Mouse (Mus musculus) midbrain, postnatal 0 days (tissue): Measurements from ENCODE around the gene 2810021J22Rik. TPM values are rescaled to one million over a fixed set of nuclear protein-coding genes. Genes with fewer than 3 reads are reported as not detected.

ENCODE experiments used
- ATAC-seq: fragments of 200-750 bp; cut with Nextera tagmentation; 2 replicates; pipeline ENCODE4 v1.8.0; 2017; ENCODE audit warnings: moderate number of reproducible peaks, mild to moderate bottlenecking, moderate TSS enrichment, moderate library complexity; ENCODE audit not compliant: low FRiP score
- DNase-seq: peaks from one replicate; pipeline ENCODE4 v3.0.0-alpha.2; 2015; ENCODE audit warnings: low spot score
- H3K27ac ChIP-seq: fragments of 300-500 bp; sonication (generic); 2 replicates; pipeline ENCODE4 v1.5.1; 2014; ENCODE audit warnings: low read depth, mild to moderate bottlenecking, low read length, mixed read lengths
- H3K27me3 ChIP-seq: fragments of 300-500 bp; sonication (generic); 2 replicates; pipeline ENCODE4 v1.6.1; 2014; ENCODE audit warnings: low read length, control low read depth, mixed read lengths; ENCODE audit not compliant: insufficient read depth
- H3K36me3 ChIP-seq: fragments of 300-500 bp; sonication (generic); 2 replicates; pipeline ENCODE4 v1.6.1; 2014; ENCODE audit warnings: low read length, control low read depth, mixed read lengths; ENCODE audit not compliant: insufficient read depth
- H3K4me1 ChIP-seq: fragments of 300-500 bp; sonication (generic); 2 replicates; pipeline ENCODE4 v1.6.1; 2014; ENCODE audit warnings: mild to moderate bottlenecking, control low read depth, antibody characterized with exemption, low read length, mixed read lengths; ENCODE audit not compliant: insufficient read depth
- H3K4me2 ChIP-seq: fragments of 300-500 bp; sonication (generic); 2 replicates; pipeline ENCODE4 v1.6.1; 2014; ENCODE audit warnings: low read depth, mild to moderate bottlenecking, low read length, mixed read lengths; ENCODE audit not compliant: poor library complexity, severe bottlenecking
- H3K4me3 ChIP-seq: fragments of 300-500 bp; sonication (generic); 2 replicates; pipeline ENCODE4 v1.5.1; 2014; ENCODE audit warnings: low read depth, mild to moderate bottlenecking, low read length, moderate library complexity
- H3K9ac ChIP-seq: fragments of 300-500 bp; sonication (generic); replicated peaks from 2 replicates; pipeline ENCODE4 v1.6.1; 2014; ENCODE audit warnings: mild to moderate bottlenecking, low read length, moderate library complexity, mixed read lengths; ENCODE audit not compliant: poor library complexity, severe bottlenecking
- H3K9me3 ChIP-seq: fragments of 300-500 bp; sonication (generic); 2 replicates; pipeline ENCODE4 v1.6.1; 2016; ENCODE audit warnings: low read length, control low read depth
- CTCF ChIP-seq: IDR thresholded peaks from 2 replicates; pipeline ENCODE4 v1.5.1; 2016; ENCODE audit warnings: antibody characterized with exemption, mild to moderate bottlenecking
- WGBS: fragments of 180-500 bp; shearing (Covaris S2); extraction: QIAGEN DNeasy Blood & Tissue Kit; methylation state at CpG from one replicate; pipeline ENCODE4 v1.1.7; 2014; 5-methylcytosine and 5-hydroxymethylcytosine counted together
- polyA plus RNA-seq: library from polyadenylated mRNA; unstranded; fragments of >200 nt; fragmentation: Nextera tagmentation; extraction: Ambion mirVana; gene quantifications from 2 replicates; pipeline ENCODE4 v1.2.1, GENCODE M21; 2015
- total RNA-seq: library from RNA; depleted of rRNA; stranded (reverse); fragments of >200 nt; gene quantifications from 2 replicates; pipeline ENCODE4 v1.2.3, GENCODE M21; 2014

The 2810021J22Rik gene
- total and polyA plus RNA-seq, 2 experiments from 2014 or later: 6.8 to 14.9 TPM

GRCm38 (mm10) chr11:58847636-58848035 is 19.4 kb upstream of the 2810021J22Rik start:
- Histone ChIP-seq H3K27me3 (no peaks in the 10 kb centered on the region), H3K9me3 (no peaks in the 10 kb centered on the region), H3K4me3 (peak overlapping the region; percentile 81), H3K27ac (peak overlapping the region; percentile 90), H3K36me3 (peaks cover 11% of the 10 kb centered on the region), H3K9ac (peak overlapping the region; percentile 93), H3K4me2 (peak overlapping the region; percentile 83), H3K4me1 (peaks cover 10% of the 10 kb centered on the region; the same call in 1 of the 2 replicates)
- WGBS: 43% methylated on average over 9 of the region's 9 CpGs
- no peak for TF ChIP-seq CTCF
- DNase-seq: no peak
- ATAC-seq: peak; percentile 33; the same call in 1 of the 2 replicates

DNA sequence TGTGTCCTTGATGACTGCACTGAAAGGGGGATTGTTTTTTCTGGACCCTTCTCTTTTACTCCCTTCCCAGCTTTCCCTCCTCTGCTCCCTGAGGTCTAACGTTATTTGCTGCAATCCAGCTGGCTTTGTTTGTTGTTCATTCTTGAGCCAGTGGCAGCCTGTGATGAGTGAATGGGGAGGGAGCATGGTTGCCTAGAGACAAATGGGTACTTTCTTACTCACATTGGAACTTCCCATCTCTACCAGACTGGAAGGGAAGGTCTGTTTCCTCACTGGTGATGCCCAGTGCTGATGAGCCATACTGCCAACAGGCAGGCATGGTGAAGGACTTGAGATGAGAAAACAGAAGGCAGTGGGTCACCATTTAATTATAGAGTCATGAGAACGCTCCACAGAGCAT is 17.3 kb upstream of the 2810021J22Rik start:
- H3K27me3 ChIP-seq: no peaks in the 10 kb centered on the region
- TF ChIP-seq CTCF: no peak
- H3K4me1 ChIP-seq: peaks cover 10% of the 10 kb centered on the region; the same call in 1 of the 2 replicates
- 79% methylated on average over 2 of the region's 2 CpGs for WGBS
- H3K9me3 ChIP-seq: no peaks in the 10 kb centered on the region
- no peak overlapping the region for H3K4me2 ChIP-seq
- no peak overlapping the region for H3K4me3 ChIP-seq
- H3K27ac ChIP-seq: no peak overlapping the region
- H3K36me3 ChIP-seq: peaks cover 15% of the 10 kb centered on the region
- no peak for DNase-seq
- no peak for ATAC-seq
- no peak overlapping the region for H3K9ac ChIP-seq

GRCm38 (mm10) chr11:58860744-58861143 is 6.3 kb upstream of the 2810021J22Rik start:
- H3K4me2 ChIP-seq: no peak overlapping the region
- no peak overlapping the region for H3K4me3 ChIP-seq
- TF ChIP-seq CTCF: no peak
- 0 out of 2 replicates have a peak, but pooled peaks cover 3% of the 10 kb centered on the region for H3K9me3 ChIP-seq
- H3K27me3 ChIP-seq: no peaks in the 10 kb centered on the region
- ATAC-seq (no peak), DNase-seq (no peak)
- WGBS: 96% methylated on average over 8 of the region's 8 CpGs
- no peaks in the 10 kb centered on the region for H3K4me1 ChIP-seq
- H3K9ac ChIP-seq: no peak overlapping the region
- H3K36me3 ChIP-seq: peaks cover 43% of the 10 kb centered on the region
- H3K27ac ChIP-seq: no peak overlapping the region

DNA sequence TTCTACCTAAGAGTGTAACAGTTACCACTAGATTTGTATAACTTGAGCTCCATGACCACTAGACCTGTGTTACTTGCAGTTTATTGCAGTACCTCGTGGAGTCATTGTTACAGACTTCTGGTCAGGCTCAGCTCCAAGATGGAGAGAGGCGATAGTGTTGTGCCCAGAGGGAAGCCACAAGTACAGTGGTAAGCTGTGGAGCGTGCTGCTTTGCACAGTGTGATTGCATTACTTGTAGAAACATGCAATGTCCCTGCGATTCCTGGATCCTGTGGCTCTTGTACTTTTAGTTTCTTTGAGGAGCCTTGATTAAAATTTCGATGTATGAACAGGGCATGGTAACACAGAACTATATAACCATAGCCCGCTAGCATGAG is 926 bp downstream of the 2810021J22Rik start:
- Histone ChIP-seq H3K4me2 (peak overlapping the region; percentile 63), H3K9ac (peak overlapping the region; percentile 86), H3K36me3 (peaks cover 9% of the 10 kb centered on the region; the same call in 1 of the 2 replicates), H3K27me3 (no peaks in the 10 kb centered on the region), H3K9me3 (no peaks in the 10 kb centered on the region), H3K4me1 (peaks cover 9% of the 10 kb centered on the region; the same call in 1 of the 2 replicates), H3K4me3 (peak overlapping the region; percentile 79), H3K27ac (0 out of 2 replicates have a peak overlapping the region, but pooled peaks have one; percentile 79)
- DNase-seq (no peak), ATAC-seq (no peak)
- 85% methylated on average over 6 of the region's 6 CpGs for WGBS
- no peak for TF ChIP-seq CTCF

DNA sequence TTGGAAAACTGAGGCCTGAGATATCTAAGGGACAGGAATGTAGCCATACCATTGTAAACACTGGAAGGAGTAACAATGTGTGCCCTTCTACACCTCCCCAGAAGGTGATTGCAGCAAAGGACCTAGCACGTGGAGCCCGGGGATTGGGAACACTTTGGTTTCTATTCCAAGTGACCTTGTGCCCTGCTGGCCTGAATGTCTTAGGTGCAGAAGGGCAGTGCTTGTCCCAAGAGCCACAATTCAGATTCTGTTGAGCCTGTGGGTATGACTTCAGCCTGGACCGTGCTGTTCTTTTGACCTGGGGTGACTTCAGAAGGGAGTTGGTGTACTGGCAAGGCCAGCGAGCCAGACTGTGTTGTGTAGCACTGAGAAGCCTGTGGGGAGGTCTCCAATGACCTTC is 3.9 kb downstream of the 2810021J22Rik start:
- Histone ChIP-seq H3K9me3 (no peaks in the 10 kb centered on the region), H3K27me3 (no peaks in the 10 kb centered on the region), H3K9ac (no peak overlapping the region), H3K4me1 (peaks cover 9% of the 10 kb centered on the region; the same call in 1 of the 2 replicates), H3K4me2 (no peak overlapping the region), H3K4me3 (no peak overlapping the region), H3K36me3 (peaks cover 9% of the 10 kb centered on the region; the same call in 1 of the 2 replicates), H3K27ac (no peak overlapping the region)
- DNase-seq: no peak
- TF ChIP-seq CTCF: no peak
- 94% methylated on average over 4 of the region's 4 CpGs for WGBS
- ATAC-seq: no peak

- TF ChIP-seq CTCF: no peak
- H3K4me3 ChIP-seq: no peak overlapping the region
- WGBS: 84% methylated on average over 8 of the region's 8 CpGs
Observed at GRCm38 (mm10) chr11:58883756-58884155, 16.7 kb downstream of the 2810021J22Rik start.

More at GRCm38 (mm10) chr11:58883756-58884155, 16.7 kb downstream of the 2810021J22Rik start:
- ATAC-seq: no peak
- no peaks in the 10 kb centered on the region for H3K4me1 ChIP-seq
- H3K9me3 ChIP-seq: no peaks in the 10 kb centered on the region
- no peak overlapping the region for H3K9ac ChIP-seq
- no peaks in the 10 kb centered on the region for H3K27me3 ChIP-seq
- no peak for DNase-seq
- H3K4me2 ChIP-seq: no peak overlapping the region
- peaks cover 36% of the 10 kb centered on the region for H3K36me3 ChIP-seq
- H3K27ac ChIP-seq: no peak overlapping the region
